Mouse (Mus musculus) stomach, postnatal 0 days (tissue): ENCODE results near the gene Klk4.

Source experiments
- CTCF ChIP-seq: IDR thresholded peaks from 2 replicates; pipeline ENCODE4 v1.5.1; 2016; ENCODE audit warnings: antibody characterized with exemption, low read depth, mild to moderate bottlenecking, moderate library complexity
- EP300 ChIP-seq: optimal IDR thresholded peaks from 2 replicates; pipeline ENCODE3; 2016; ENCODE audit warnings: antibody characterized with exemption

DNA sequence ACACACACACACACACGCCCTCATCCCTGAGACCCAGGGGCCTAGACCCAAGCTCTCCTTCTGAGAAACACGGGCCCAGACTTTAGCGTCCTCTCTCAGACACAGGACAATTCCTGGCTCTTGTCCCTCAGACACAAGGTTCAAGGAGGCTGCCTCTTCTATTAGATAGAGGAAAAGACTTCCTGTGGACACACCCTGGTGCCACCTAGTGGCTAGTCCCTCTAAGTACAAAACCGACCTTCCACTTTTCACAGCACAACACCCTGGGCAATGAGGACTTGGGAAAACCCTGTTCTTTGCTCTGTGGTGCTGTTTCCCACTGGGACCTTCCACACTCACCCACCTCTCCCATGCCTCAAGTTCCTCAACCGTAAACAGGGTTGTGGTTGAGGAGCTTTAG lies 45.0 kb downstream of the Klk4 start:
- peak; percentile 66 for TF ChIP-seq CTCF
- no peak for TF ChIP-seq EP300
